ENCODE assay signal across 8 mouse cellular contexts in genomic region chr1:93174399-93174798, GRCm38 (mm10). TPM values are rescaled to one million over a fixed set of nuclear protein-coding genes. Genes with fewer than 3 reads are reported as not detected.
A peak's percentile ranks its signal among the peaks of the same experiment; 100 is the strongest.
DNase-seq lines count a peak whose midpoint lies in the region; ATAC-seq lines count a peak whose summit lies in the region.

No protein-coding gene starts in this region.

- no peaks in the 10 kb centered on the region for H3K9me3 ChIP-seq in intestine, embryonic 16.5 days (ENCODE audit: control insufficient read depth, low read length)
- H3K9me3 ChIP-seq in midbrain, embryonic 10.5 days (replicated peaks): no peaks in the 10 kb centered on the region

- no peak overlapping the region for H3K4me2 ChIP-seq in intestine, embryonic 16.5 days (ENCODE audit: low read depth, low read length)

- no peak overlapping the region for H3K4me3 ChIP-seq in intestine, embryonic 16.5 days (ENCODE audit: low read length)
- no peak overlapping the region for H3K4me3 ChIP-seq in midbrain, embryonic 10.5 days

- H3K27ac ChIP-seq in intestine, embryonic 16.5 days (ENCODE audit: low read length): no peak overlapping the region
- H3K27ac ChIP-seq in midbrain, embryonic 10.5 days (replicated peaks): no peak overlapping the region

- 0% methylated on average over 4 of the region's 4 CpGs for WGBS in intestine, embryonic 16.5 days
- WGBS in midbrain, embryonic 10.5 days: 3% methylated on average over 4 of the region's 4 CpGs

- no peak overlapping the region for H3K9ac ChIP-seq in intestine, embryonic 16.5 days (ENCODE audit: low read depth, low read length)

- no peaks in the 10 kb centered on the region for H3K27me3 ChIP-seq in intestine, embryonic 16.5 days (replicated peaks; ENCODE audit: control insufficient read depth, insufficient read depth, low read length)
- H3K27me3 ChIP-seq in midbrain, embryonic 10.5 days (ENCODE audit: low read depth, poor library complexity, severe bottlenecking): peaks cover 37% of the 10 kb centered on the region

- DNase-seq in adrenal gland, adult 2 months: peak; percentile 76
- peak; percentile 89 for DNase-seq in embryo, embryonic 11 days
- DNase-seq in gastrocnemius, postnatal 4 days (ENCODE audit: low spot score in 2 of 2): peak; percentile 76 to 84
- DNase-seq in left cerebral cortex, postnatal 25 days (ENCODE audit: low spot score in 2 of 2): peak; percentile 77 to 80
- peak; percentile 90 for DNase-seq in midbrain, embryonic 10.5 days (ENCODE audit: low spot score)
- DNase-seq in right cerebral cortex, postnatal 4 days: peak; percentile 90
- peak; percentile 64 to 85 for DNase-seq in urinary bladder, postnatal 4 days (ENCODE audit: low spot score in 2 of 2)

- ATAC-seq in intestine, embryonic 16.5 days: peak; percentile 66

- intact Hi-C loops in left cerebral cortex, postnatal 25 days (cut with DNase I): loop anchor here (2.0 to 5.0 kb wide), 3 partner anchors 60 to 333 kb away; partner anchors contain the start of genes Mterf4 and Sned1

- H3K4me1 ChIP-seq in intestine, embryonic 16.5 days (ENCODE audit: control insufficient read depth, insufficient read depth, low read length): peaks cover 7% of the 10 kb centered on the region
- peaks cover 25% of the 10 kb centered on the region for H3K4me1 ChIP-seq in midbrain, embryonic 10.5 days

- H3K36me3 ChIP-seq in intestine, embryonic 16.5 days (ENCODE audit: control insufficient read depth, insufficient read depth, low read length): no peaks in the 10 kb centered on the region
- no peaks in the 10 kb centered on the region for H3K36me3 ChIP-seq in midbrain, embryonic 10.5 days

RNA-seq across cellular contexts. Expression of gene Crocc2, which starts 5.9 kb away (rescaled TPM):
- not detected for total RNA-seq in adrenal gland, adult 2 months (2021)
- 0.02 TPM in 1 of 2 replicates, not detected in the other for polyA plus RNA-seq in adrenal gland, adult 2 months (2012; rRNA removed)
- not detected for total RNA-seq in gastrocnemius, postnatal 4 days (2021)
- 0.05 and 0.07 TPM in 2 replicates for polyA plus RNA-seq in intestine, embryonic 16.5 days (2015; fragmentation: Nextera tagmentation; extraction: Ambion mirVana)
- total RNA-seq in left cerebral cortex, postnatal 25 days (2021): under 1 TPM; 0.07 to 0.09 TPM
- 0.02 and 0.07 TPM in 2 replicates for polyA plus RNA-seq in midbrain, embryonic 10.5 days (2016; fragmentation: Nextera tagmentation; extraction: Ambion mirVana)

RNA-seq across cellular contexts. Expression of gene 2310007B03Rik, which starts 13.7 kb away (rescaled TPM):
- total RNA-seq in adrenal gland, adult 2 months (2021): not detected
- not detected in 2 replicates for polyA plus RNA-seq in adrenal gland, adult 2 months (2012; rRNA removed)
- not detected for total RNA-seq in gastrocnemius, postnatal 4 days (2021)
- 16.8 and 20.0 TPM in 2 replicates for polyA plus RNA-seq in intestine, embryonic 16.5 days (2015; fragmentation: Nextera tagmentation; extraction: Ambion mirVana)
- not detected for total RNA-seq in left cerebral cortex, postnatal 25 days (2021)
- polyA plus RNA-seq in midbrain, embryonic 10.5 days (2016; fragmentation: Nextera tagmentation; extraction: Ambion mirVana): 0.47 and 0.62 TPM in 2 replicates

RNA-seq across cellular contexts. Expression of gene Agxt, which starts 39.4 kb away (rescaled TPM):
- total RNA-seq in adrenal gland, adult 2 months (2021): under 1 TPM in 1 of 2 experiments, not detected in 1; 0.92 TPM
- polyA plus RNA-seq in adrenal gland, adult 2 months (2012; rRNA removed): 0.44 TPM in 1 of 2 replicates, not detected in the other
- under 1 TPM in 1 of 2 experiments, not detected in 1; 0.78 TPM for total RNA-seq in gastrocnemius, postnatal 4 days (2021)
- polyA plus RNA-seq in intestine, embryonic 16.5 days (2015; fragmentation: Nextera tagmentation; extraction: Ambion mirVana): 0.73 and 1.1 TPM in 2 replicates
- not detected for total RNA-seq in left cerebral cortex, postnatal 25 days (2021)
- not detected in 2 replicates for polyA plus RNA-seq in midbrain, embryonic 10.5 days (2016; fragmentation: Nextera tagmentation; extraction: Ambion mirVana)
